Comparison of ENCODE assay signal across 13 mouse cellular contexts in the genomic region with DNA sequence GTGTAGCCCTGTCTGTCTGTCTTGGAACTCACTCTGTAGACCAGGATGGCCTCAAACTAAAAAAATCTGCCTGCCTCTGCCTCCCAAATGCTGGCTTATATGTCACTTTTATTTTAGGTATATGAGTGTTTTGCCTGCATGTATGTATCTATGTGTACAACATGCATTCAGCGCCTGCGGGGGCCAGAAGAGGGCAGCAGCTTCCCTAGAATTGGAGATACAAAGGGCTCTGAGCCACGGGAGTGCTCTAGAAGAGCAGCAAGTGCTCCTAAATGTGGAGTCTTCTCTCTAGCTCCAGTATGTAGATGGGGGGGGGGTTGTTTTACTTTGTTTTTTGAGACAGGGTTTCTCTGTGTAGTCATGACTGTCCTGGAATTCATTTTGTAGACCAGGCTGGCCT. TPM values are rescaled to one million over a fixed set of nuclear protein-coding genes. Genes with fewer than 3 reads are reported as not detected.
DNase-seq lines count a peak whose midpoint lies in the region; ATAC-seq and TF ChIP-seq lines count a peak whose summit lies in the region.
"Not testable (repeated sequence)": the region's sequence is repeated elsewhere in the genome, so short reads cannot be mapped to it uniquely, and the experiment has no call there.
"Had no signal": no experiment of that assay in that cellular context is flagged by ENCODE, and none has a peak within 500 bp of the region (broad histone marks: within the 10 kb centered on the region; RNA-seq: fewer than 3 reads in every experiment).

No protein-coding gene starts in this region.

- not testable (repeated sequence) for H3K9ac ChIP-seq in forebrain, embryonic 14.5 days (ENCODE audit: low read length)

- 0 out of 2 replicates have a peak, but pooled peaks have one; percentile 15 for TF ChIP-seq CTCF in E14TG2a.4 (conservative IDR thresholded peaks at IDR 0.05; ENCODE audit: low read length)

- H3K27ac ChIP-seq in forebrain, embryonic 14.5 days (ENCODE audit: low read depth, low read length), result not testable (repeated sequence)

- H3K4me3 ChIP-seq in E14TG2a.4 (replicated peaks; ENCODE audit: low read length); forebrain, embryonic 14.5 days (ENCODE audit: low read depth, low read length): not testable (repeated sequence)

- ATAC-seq in forebrain, embryonic 14.5 days, result not testable (repeated sequence)

- peak; percentile 20 for DNase-seq in brain, adult 2 months (ENCODE audit: low read depth, low spot score)
- DNase-seq in forebrain, embryonic 14.5 days (ENCODE audit: low spot score), result peak; percentile 14
- peak; percentile 25 for DNase-seq in induced T-regulatory cell, adult 2 months (ENCODE audit: low read depth)
- peak; percentile 42 to 72 for DNase-seq in kidney, postnatal 4 days
- peak; percentile 28 for DNase-seq in lung, postnatal 10 days
- peak; percentile 12 to 24 for DNase-seq in natural killer cell, adult 2 months (ENCODE audit: low spot score in 2 of 2)
- peak; percentile 28 to 52 for DNase-seq in thymus, postnatal 36 days

- 28% methylated on average over 3 of the region's 3 CpGs for WGBS in forebrain, embryonic 14.5 days

- H3K27me3 ChIP-seq in E14TG2a.4 (ENCODE audit: insufficient read depth, low read length); forebrain, embryonic 14.5 days (replicated peaks; ENCODE audit: control insufficient read depth, insufficient read depth, low read length): not testable (repeated sequence)

- not testable (repeated sequence) for H3K36me3 ChIP-seq in E14TG2a.4 (ENCODE audit: insufficient read depth, low read length); forebrain, embryonic 14.5 days (ENCODE audit: control insufficient read depth, insufficient read depth, low read length)

- not testable (repeated sequence) for H3K4me2 ChIP-seq in forebrain, embryonic 14.5 days (ENCODE audit: low read length)

- H3K9me3 ChIP-seq in E14TG2a.4 (ENCODE audit: low read length); forebrain, embryonic 14.5 days (replicated peaks; ENCODE audit: control insufficient read depth, low read length): not testable (repeated sequence)

- H3K4me1 ChIP-seq in E14TG2a.4 (replicated peaks; ENCODE audit: low read depth, low read length), result peaks cover 45% of the 10 kb centered on the region
- not testable (repeated sequence) for H3K4me1 ChIP-seq in forebrain, embryonic 14.5 days (ENCODE audit: control insufficient read depth, insufficient read depth, low read length)

RNA-seq across cellular contexts. Expression of a gene that starts 4.0 kb away (rescaled TPM):
- polyA plus RNA-seq in forebrain, embryonic 14.5 days (2014; fragmentation: Nextera tagmentation; extraction: Ambion mirVana), result 84.4 and 111 TPM in 2 replicates
- polyA plus RNA-seq: erythroblast, embryonic 14.5 days; myocyte had no signal

RNA-seq across cellular contexts. Expression of a gene that starts 6.3 kb away (rescaled TPM):
- not detected in 2 replicates for polyA plus RNA-seq in forebrain, embryonic 14.5 days (2014; fragmentation: Nextera tagmentation; extraction: Ambion mirVana)
- polyA plus RNA-seq: erythroblast, embryonic 14.5 days; gonadal fat pad, adult 2 months; heart, embryonic 16.5 days; myocyte; stomach, embryonic 16.5 days had no signal

RNA-seq across cellular contexts. Expression of a gene that starts 8.0 kb away (rescaled TPM):
- not detected in 2 replicates for polyA plus RNA-seq in forebrain, embryonic 14.5 days (2014; fragmentation: Nextera tagmentation; extraction: Ambion mirVana)
- polyA plus RNA-seq: erythroblast, embryonic 14.5 days; gonadal fat pad, adult 2 months; heart, embryonic 16.5 days; myocyte; stomach, embryonic 16.5 days had no signal

RNA-seq across cellular contexts. Expression of a gene that starts 12.7 kb away (rescaled TPM):
- polyA plus RNA-seq in forebrain, embryonic 14.5 days (2014; fragmentation: Nextera tagmentation; extraction: Ambion mirVana), result not detected in 2 replicates
- polyA plus RNA-seq: erythroblast, embryonic 14.5 days; heart, embryonic 16.5 days; myocyte; stomach, embryonic 16.5 days had no signal

RNA-seq across cellular contexts. Expression of a gene that starts 16.5 kb away (rescaled TPM):
- polyA plus RNA-seq in forebrain, embryonic 14.5 days (2014; fragmentation: Nextera tagmentation; extraction: Ambion mirVana), result 193 and 227 TPM in 2 replicates
